Mouse (Mus musculus) CD4-positive naive resting alpha-beta T cell, adult 57 days (primary cell): ENCODE measurements around the gene Ankra2. TPM values are rescaled to one million over a fixed set of nuclear protein-coding genes. Genes with fewer than 3 reads are reported as not detected.

Source experiments
- total RNA-seq: library from RNA; stranded (reverse); gene quantifications from one replicate; pipeline ENCODE4 v1.2.4, GENCODE M21; 2023

The Ankra2 gene
- total RNA-seq = 29.7 TPM

DNA sequence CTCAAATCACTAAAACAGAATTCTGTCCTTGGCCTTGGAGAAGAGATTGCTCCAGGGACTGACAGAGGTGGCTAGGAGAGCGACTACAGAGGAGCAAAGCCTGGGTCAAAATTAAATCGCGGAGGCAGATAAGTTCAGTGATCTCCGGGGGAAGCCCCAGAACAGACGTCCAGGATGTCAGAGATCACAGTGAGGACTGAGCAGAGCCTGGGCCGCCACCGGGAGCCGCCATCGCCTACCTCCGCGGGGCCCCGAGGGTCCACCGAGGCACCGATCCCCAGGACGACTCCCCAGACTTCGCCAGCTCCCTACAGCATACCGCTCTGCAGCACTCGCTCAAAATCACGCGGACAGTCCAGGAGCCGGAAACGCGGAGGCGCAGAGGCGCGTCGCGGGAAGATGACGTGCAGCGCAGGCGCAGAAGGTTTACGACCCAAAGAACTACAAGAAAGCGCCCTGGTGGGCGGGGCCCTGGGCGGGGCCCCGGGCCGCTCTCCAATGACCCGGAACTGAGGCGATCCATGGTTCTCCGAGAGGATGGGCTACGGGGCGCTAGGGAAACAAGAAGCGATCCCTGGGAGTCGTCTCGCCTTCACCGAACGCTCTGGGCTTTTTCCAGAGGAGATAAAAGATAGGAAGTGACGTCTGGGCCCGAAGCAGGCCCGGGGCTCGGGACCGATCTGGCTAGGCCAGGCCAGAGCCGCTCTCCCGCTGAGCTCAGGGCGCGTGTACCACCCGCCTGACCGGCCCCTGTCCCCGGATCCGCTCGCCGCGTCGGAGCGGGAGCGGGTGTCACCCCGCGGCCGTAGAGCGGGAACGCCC, at the start of gene Ankra2, which contains the start of gene Utp15:
Gene Ankra2 (plus strand): TSS at position 439 of the 822 bp plus-strand sequence.
Gene Utp15 (minus strand): TSS at position 406 of the 822 bp plus-strand sequence.

DNA sequence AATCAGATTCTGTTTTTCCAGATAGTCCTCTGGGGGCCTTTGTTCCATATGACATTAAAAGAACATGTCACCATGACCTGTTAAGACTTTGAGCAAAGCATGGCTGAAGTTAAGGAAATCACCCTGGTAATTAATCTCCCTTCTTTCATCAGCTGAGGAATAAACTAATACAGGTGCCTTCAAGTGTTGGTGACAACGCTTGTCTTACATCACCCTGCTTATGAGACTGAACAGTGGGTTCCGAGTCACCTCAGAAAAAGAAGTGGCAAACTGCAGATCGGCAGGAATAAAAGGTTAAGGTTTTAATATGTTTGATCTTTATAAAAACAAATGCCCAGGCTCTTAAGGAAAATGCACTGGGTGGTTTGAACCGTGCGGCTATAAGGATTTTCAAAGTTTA, 16.8 kb downstream of the Ankra2 start, which contains the start of gene Gm21976:
Gene Gm21976 (plus strand): TSS at position 202 of the 400 bp plus-strand sequence.

DNA sequence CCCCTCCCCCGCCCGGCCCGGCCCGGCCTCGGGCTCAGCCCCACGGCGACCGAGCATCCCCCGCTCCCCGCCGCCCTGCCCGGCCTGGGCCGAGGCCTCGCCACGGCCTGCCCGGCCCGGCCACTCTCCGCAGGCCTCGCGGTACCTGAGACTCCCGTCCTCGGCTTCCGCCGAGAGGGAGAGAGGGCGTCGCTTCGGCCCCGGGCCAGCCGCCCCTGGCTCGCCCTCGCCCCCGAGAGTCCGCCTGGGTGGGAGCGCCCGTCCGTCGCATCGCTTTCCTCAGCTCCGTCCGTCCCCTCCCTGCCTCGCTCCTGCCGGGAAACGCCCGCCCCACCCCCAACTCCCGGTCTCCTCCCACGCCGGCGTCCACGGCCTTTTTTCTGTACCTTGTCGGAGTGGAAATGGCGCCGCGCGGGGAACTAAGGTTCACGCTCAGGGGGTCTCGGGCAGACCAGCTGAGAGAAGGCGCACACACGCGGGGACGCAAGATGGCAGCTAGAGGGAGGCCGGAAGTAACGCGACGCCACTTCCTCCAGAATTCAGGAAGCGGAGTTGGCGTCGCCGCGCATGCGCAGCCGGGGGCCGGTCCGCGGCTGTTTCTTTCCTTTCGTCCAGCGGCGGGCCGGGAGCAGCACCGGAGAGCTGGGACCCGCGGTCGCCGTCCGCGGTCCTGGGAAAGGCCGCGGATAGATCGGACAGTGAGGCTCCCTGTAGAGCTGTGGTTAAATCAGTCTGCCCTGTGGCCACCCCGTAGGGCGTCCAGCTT, 53.8 kb downstream of the Ankra2 start, which contains the start of gene Btf3:
Gene Btf3 (minus strand): TSS at position 527 of the 766 bp plus-strand sequence.

Other genes with a start within 250 kb of the Ankra2 start
- not detected for gene Arhgef28, start 56.6 kb upstream of the Ankra2 start, total RNA-seq
- 38.4 TPM for gene Utp15, start within 50 bp of the Ankra2 start, total RNA-seq
- not detected for gene Gm21976, start 16.8 kb downstream of the Ankra2 start, total RNA-seq
- gene Btf3, start 53.9 kb downstream of the Ankra2 start, total RNA-seq = 418 TPM
- gene Foxd1, start 91.2 kb downstream of the Ankra2 start, total RNA-seq = not detected
- gene Gm10320, start 228.9 kb downstream of the Ankra2 start, total RNA-seq = not detected